Mouse (Mus musculus): ENCODE results near the gene Fam160b1. TPM values are rescaled to one million over a fixed set of nuclear protein-coding genes. Genes with fewer than 3 reads are reported as not detected.

Gene Fam160b1
- 5.0 and 14.4 TPM in 2 replicates for polyA plus RNA-seq (2011; ENCODE audit: insufficient read depth, insufficient read length, low replicate concordance, missing spikeins)

GRCm38 (mm10) chr19:57360341-57361130, at the start of gene Fam160b1:
Gene Fam160b1 (plus strand): TSS chr19:57360680.
- Histone ChIP-seq H3K27ac (ENCODE audit: control insufficient read depth, insufficient read depth, low read depth, low read length, poor library complexity) (peak within 1 kb of the TSS; percentile 98), H3K4me1 (ENCODE audit: control insufficient read depth, insufficient read depth, low read length) (peaks cover 13% of the 10 kb centered on the region), H3K4me3 (replicated peaks; ENCODE audit: control insufficient read depth, low read depth, low read length) (peak within 1 kb of the TSS; percentile 96)
- WGBS = 0% methylated on average over 65 of the region's 70 CpGs
- peak; percentile 89 for TF ChIP-seq POLR2A (IDR thresholded peaks at IDR 0.05; ENCODE audit: borderline replicate concordance, control insufficient read depth, low read depth, low read length)
- peak; percentile 69 for TF ChIP-seq CTCF (IDR thresholded peaks at IDR 0.05; ENCODE audit: control insufficient read depth, insufficient read depth, low read length)

GRCm38 (mm10) chr19:57313226-57313625, 47.3 kb upstream of the Fam160b1 start:
- TF ChIP-seq POLR2A (IDR thresholded peaks at IDR 0.05; ENCODE audit: borderline replicate concordance, control insufficient read depth, low read depth, low read length) (no peak), CTCF (IDR thresholded peaks at IDR 0.05; ENCODE audit: control insufficient read depth, insufficient read depth, low read length) (no peak)
- WGBS = 73% methylated on average over 10 of the region's 10 CpGs
- H3K4me3 ChIP-seq (replicated peaks; ENCODE audit: control insufficient read depth, low read depth, low read length) = no peak overlapping the region
- H3K4me1 ChIP-seq (ENCODE audit: control insufficient read depth, insufficient read depth, low read length) = no peaks in the 10 kb centered on the region
- no peak overlapping the region for H3K27ac ChIP-seq (ENCODE audit: control insufficient read depth, insufficient read depth, low read depth, low read length, poor library complexity)

- no peak overlapping the region for H3K27ac ChIP-seq (ENCODE audit: control insufficient read depth, insufficient read depth, low read depth, low read length, poor library complexity)
- WGBS = 68% methylated on average over 3 of the region's 3 CpGs
Observed at GRCm38 (mm10) chr19:57313891-57314345, 46.6 kb upstream of the Fam160b1 start.

GRCm38 (mm10) chr19:57314346-57315012, 46.0 kb upstream of the Fam160b1 start, which contains the start of gene Ablim1:
Gene Ablim1 (minus strand): TSS chr19:57314919.
- Histone ChIP-seq H3K4me3 (replicated peaks; ENCODE audit: control insufficient read depth, low read depth, low read length) (peak within 1 kb of the TSS; percentile 53), H3K4me1 (ENCODE audit: control insufficient read depth, insufficient read depth, low read length) (no peaks in the 10 kb centered on the region), H3K27ac (ENCODE audit: control insufficient read depth, insufficient read depth, low read depth, low read length, poor library complexity) (peak within 1 kb of the TSS; percentile 35; the same call in 1 of the 2 replicates)
- TF ChIP-seq POLR2A (IDR thresholded peaks at IDR 0.05; ENCODE audit: borderline replicate concordance, control insufficient read depth, low read depth, low read length) (no peak), CTCF (IDR thresholded peaks at IDR 0.05; ENCODE audit: control insufficient read depth, insufficient read depth, low read length) (no peak)
- 1% methylated on average over 52 of the region's 52 CpGs for whole genome bisulfite sequencing

More at GRCm38 (mm10) chr19:57313891-57314345, 46.6 kb upstream of the Fam160b1 start:
- no peak for TF ChIP-seq POLR2A (IDR thresholded peaks at IDR 0.05; ENCODE audit: borderline replicate concordance, control insufficient read depth, low read depth, low read length)
- TF ChIP-seq CTCF (IDR thresholded peaks at IDR 0.05; ENCODE audit: control insufficient read depth, insufficient read depth, low read length) = no peak
- Histone ChIP-seq H3K4me3 (replicated peaks; ENCODE audit: control insufficient read depth, low read depth, low read length) (no peak overlapping the region), H3K4me1 (ENCODE audit: control insufficient read depth, insufficient read depth, low read length) (no peaks in the 10 kb centered on the region)

GRCm38 (mm10) chr19:57315013-57315565, 45.4 kb upstream of the Fam160b1 start:
- H3K27ac ChIP-seq (ENCODE audit: control insufficient read depth, insufficient read depth, low read depth, low read length, poor library complexity) = no peak overlapping the region
- no peaks in the 10 kb centered on the region for H3K4me1 ChIP-seq (ENCODE audit: control insufficient read depth, insufficient read depth, low read length)
- WGBS = 43% methylated on average over 11 of the region's 11 CpGs
- H3K4me3 ChIP-seq (replicated peaks; ENCODE audit: control insufficient read depth, low read depth, low read length) = no peak overlapping the region
- no peak for TF ChIP-seq CTCF (IDR thresholded peaks at IDR 0.05; ENCODE audit: control insufficient read depth, insufficient read depth, low read length)
- no peak for TF ChIP-seq POLR2A (IDR thresholded peaks at IDR 0.05; ENCODE audit: borderline replicate concordance, control insufficient read depth, low read depth, low read length)

GRCm38 (mm10) chr19:57316597-57316996, 43.9 kb upstream of the Fam160b1 start:
- Histone ChIP-seq H3K27ac (ENCODE audit: control insufficient read depth, insufficient read depth, low read depth, low read length, poor library complexity) (no peak overlapping the region), H3K4me3 (replicated peaks; ENCODE audit: control insufficient read depth, low read depth, low read length) (no peak overlapping the region), H3K4me1 (ENCODE audit: control insufficient read depth, insufficient read depth, low read length) (no peaks in the 10 kb centered on the region)
- TF ChIP-seq POLR2A (IDR thresholded peaks at IDR 0.05; ENCODE audit: borderline replicate concordance, control insufficient read depth, low read depth, low read length) (no peak), CTCF (IDR thresholded peaks at IDR 0.05; ENCODE audit: control insufficient read depth, insufficient read depth, low read length) (no peak)
- WGBS = 71% methylated on average over 3 of the region's 3 CpGs

- WGBS = 72% methylated on average over 9 of the region's 9 CpGs
- Histone ChIP-seq H3K4me1 (ENCODE audit: control insufficient read depth, insufficient read depth, low read length) (no peaks in the 10 kb centered on the region), H3K27ac (ENCODE audit: control insufficient read depth, insufficient read depth, low read depth, low read length, poor library complexity) (no peak overlapping the region), H3K4me3 (replicated peaks; ENCODE audit: control insufficient read depth, low read depth, low read length) (no peak overlapping the region)
- TF ChIP-seq CTCF (IDR thresholded peaks at IDR 0.05; ENCODE audit: control insufficient read depth, insufficient read depth, low read length) = no peak
- no peak for TF ChIP-seq POLR2A (IDR thresholded peaks at IDR 0.05; ENCODE audit: borderline replicate concordance, control insufficient read depth, low read depth, low read length)
Observed at GRCm38 (mm10) chr19:57320656-57321382, 39.7 kb upstream of the Fam160b1 start.
